ENCODE assay signal across 8 mouse cellular contexts in genomic region chr4:108780057-108780863, GRCm38 (mm10). TPM values are rescaled to one million over a fixed set of nuclear protein-coding genes. Genes with fewer than 3 reads are reported as not detected.
A peak's percentile ranks its signal among the peaks of the same experiment; 100 is the strongest.
DNase-seq lines count a peak whose midpoint lies in the region; ATAC-seq lines count a peak whose summit lies in the region.

Gene Zfyve9, minus strand, starts transcription at chr4:108780798.

- H3K36me3 ChIP-seq in hindbrain, embryonic 12.5 days, result no peaks in the 10 kb centered on the region

- H3K9me3 ChIP-seq in hindbrain, embryonic 12.5 days (replicated peaks), result no peaks in the 10 kb centered on the region

- H3K4me3 ChIP-seq in hindbrain, embryonic 12.5 days, result peak within 1 kb of the TSS; percentile 88

- H3K4me2 ChIP-seq in hindbrain, embryonic 12.5 days (replicated peaks), result peak within 1 kb of the TSS; percentile 67

- peak within 1 kb of the TSS; percentile 98 for H3K27ac ChIP-seq in hindbrain, embryonic 12.5 days

- peak; percentile 92 for DNase-seq in NIH3T3 (ENCODE audit: low read depth)
- peak; percentile 69 for DNase-seq in cerebellum, adult 9-10 months
- peak; percentile 38 to 60 for DNase-seq in frontal cortex, postnatal 14 days (ENCODE audit: low spot score in 2 of 2)
- DNase-seq in layer of hippocampus, postnatal 36 days, result peak; percentile 77 to 80
- peak; percentile 78 for DNase-seq in lung, postnatal 25 days (ENCODE audit: low spot score)
- DNase-seq in retina, adult 2 months (ENCODE audit: low read depth, low spot score), result peak; percentile 66
- peak; percentile 78 for DNase-seq in thymus, postnatal 25 days

- no peaks in the 10 kb centered on the region for H3K27me3 ChIP-seq in hindbrain, embryonic 12.5 days

- ATAC-seq in hindbrain, embryonic 12.5 days (ENCODE audit: low FRiP score), result peak; percentile 94

- H3K9ac ChIP-seq in hindbrain, embryonic 12.5 days, result peak within 1 kb of the TSS; percentile 97

- H3K4me1 ChIP-seq in hindbrain, embryonic 12.5 days, result peaks cover 2% of the 10 kb centered on the region

- WGBS in hindbrain, embryonic 12.5 days, result under 1% methylated on average over 77 of the region's 111 CpGs

RNA-seq across cellular contexts. Expression of gene Zfyve9, which starts in this region (rescaled TPM):
- polyA plus RNA-seq in hindbrain, embryonic 12.5 days (2016; fragmentation: Nextera tagmentation; extraction: Ambion mirVana), result 6.0 and 6.4 TPM in 2 replicates
- total RNA-seq in layer of hippocampus, postnatal 36 days (2021), result 10 to 100 TPM; 53.4 to 55.7 TPM

Comparison
In these comparisons a context has a peak if more than half of its experiments do, and no peak if none do; other contexts are left out.
1. Peak in every context shown above with its lines: DNase-seq, ATAC-seq, H3K4me3 ChIP-seq and H3K27ac ChIP-seq.